Mouse (Mus musculus) mesoderm, embryonic 11.5 days (tissue): ENCODE results near the gene AU022751.
"Not testable (repeated sequence)": the region's sequence is repeated elsewhere in the genome, so short reads cannot be mapped to it uniquely, and the experiment has no call there.

ENCODE experiments used
- DNase-seq: peaks from one replicate; pipeline ENCODE4 v3.0.0-alpha.2; 2012; ENCODE audit warnings: low read depth, low spot score

Gene AU022751

GRCm38 (mm10) chrX:6082954-6083680 lies at the start of gene AU022751:
AU022751 (minus strand) TSS chrX:6083419.
- no peak for DNase-seq

DNA sequence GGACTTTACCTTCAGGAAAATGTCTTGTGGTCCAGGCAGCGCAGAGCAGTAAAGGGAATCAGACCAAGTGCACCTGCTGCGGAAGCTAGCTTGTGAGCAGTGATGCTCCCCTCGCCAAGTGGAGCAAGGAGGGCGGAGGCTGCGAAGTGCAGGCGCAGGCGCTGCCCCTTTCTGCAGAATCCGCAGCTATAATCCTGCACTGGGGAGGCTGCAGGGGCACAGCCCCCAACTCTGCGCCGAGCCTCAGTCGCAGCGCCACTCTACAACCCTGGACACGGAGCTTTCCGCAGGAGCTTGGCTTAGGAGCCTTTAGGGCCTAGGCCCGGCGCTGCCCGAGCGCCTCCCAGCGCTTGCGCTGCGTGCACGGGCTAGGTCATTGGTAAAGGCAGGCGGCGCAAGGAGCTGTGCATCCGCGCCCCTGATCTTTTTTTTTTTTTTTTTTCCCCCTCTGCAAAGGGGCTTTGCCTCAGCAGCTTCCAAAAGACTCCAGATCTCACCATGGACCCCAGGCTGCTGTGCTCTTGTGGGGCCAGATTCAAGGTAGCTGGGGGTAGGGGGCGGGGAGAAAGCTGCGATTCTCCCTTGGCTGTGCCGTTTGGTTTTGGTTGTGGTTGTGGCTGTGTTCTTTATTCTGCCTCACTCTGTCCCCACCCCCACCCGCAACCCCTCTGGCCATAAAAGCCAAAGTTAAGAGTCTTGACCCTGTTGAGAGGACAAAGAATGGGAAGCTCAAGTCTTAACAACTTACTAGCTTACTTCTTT lies 9.0 kb upstream of the AU022751 start:
- peak; percentile 63 for DNase-seq

DNA sequence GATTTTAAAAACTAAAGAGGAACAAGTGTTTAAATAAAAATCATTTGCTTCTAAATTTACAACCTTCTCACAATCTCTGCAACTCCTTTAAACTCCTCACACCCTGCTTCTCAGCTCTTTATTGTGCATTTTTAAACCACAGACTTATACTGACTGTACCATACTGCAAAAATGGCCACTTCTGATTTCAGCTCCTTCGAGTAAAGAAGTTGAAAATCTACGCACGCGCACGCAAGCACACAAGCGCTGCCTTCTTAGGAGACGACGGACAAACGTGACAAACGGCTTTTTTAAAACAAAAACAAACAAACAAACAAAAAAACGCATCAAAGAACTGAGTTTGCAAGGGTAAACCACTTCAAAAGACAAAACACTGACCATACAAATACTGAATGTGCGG lies 8.3 kb upstream of the AU022751 start:
- no peak for DNase-seq

- DNase-seq, result no peak
These were observed 21.7 kb downstream of the AU022751 start for GRCm38 (mm10) chrX:6061563-6061962.

- not testable (repeated sequence) for DNase-seq
These were observed 35.1 kb downstream of the AU022751 start for GRCm38 (mm10) chrX:6047936-6048614.

DNA sequence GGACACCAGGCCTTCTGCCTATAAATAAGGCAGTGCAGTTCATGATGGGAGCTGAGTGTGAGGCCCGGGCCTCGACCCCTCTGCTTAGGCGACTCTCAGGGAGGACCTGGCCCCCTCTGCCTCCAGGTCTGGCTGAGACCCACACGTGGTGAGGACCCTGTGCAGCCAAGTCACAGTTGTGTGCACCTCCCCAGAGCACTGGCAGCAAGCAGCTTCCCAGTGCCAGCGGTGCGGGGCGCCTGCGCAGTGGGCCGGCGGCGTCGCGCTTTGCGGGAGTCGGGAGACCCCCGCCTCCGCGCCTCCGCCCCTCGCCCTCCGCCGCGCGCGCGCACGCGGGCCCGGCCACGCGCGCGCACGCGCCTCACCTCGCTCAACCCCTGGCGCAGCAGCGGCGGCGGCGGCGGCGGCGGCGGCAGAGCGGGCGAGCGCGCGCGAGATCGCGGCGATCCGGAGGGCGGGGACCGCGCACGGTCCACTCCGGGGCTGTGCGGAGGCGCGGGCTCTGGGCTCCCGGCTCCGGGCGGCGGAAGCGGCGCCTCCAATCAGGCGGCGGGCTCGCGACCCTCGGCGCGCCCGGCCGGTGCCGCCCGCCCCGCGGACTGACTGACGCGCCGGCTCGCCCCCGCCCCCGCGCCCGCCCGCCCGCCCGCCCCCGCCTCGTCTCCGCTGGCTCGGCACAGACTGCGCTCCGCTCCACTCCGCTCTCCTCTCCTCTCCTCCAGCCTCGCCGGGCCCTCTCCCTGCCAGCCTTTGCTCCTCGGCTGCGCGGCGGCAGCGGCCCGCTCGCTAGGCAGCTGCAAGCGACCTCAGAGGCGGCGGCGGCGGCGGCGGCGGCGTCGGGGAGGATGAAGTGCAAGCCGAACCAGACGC lies 35.9 kb downstream of the AU022751 start, which contains the start of gene Nudt11:
Gene Nudt11 (plus strand): TSS at position 388 of the 870 bp plus-strand sequence.
- DNase-seq, result not testable (repeated sequence)
